Mouse (Mus musculus) ES-E14 (cell line): ENCODE measurements around the gene 0610009B22Rik.

Source experiments
- HCFC1 ChIP-seq: IDR thresholded peaks from 2 replicates; pipeline ENCODE4 v1.6.1; 2012; ENCODE audit warnings: low read length, inconsistent platforms, borderline replicate concordance; ENCODE audit not compliant: insufficient read depth
- MAFK ChIP-seq: IDR thresholded peaks from 2 replicates; pipeline ENCODE4 v1.6.1; 2014; ENCODE audit warnings: mild to moderate bottlenecking, low read depth, low read length, inconsistent platforms; ENCODE audit not compliant: insufficient read depth
- ZC3H11A ChIP-seq: IDR thresholded peaks from 2 replicates; pipeline ENCODE4 v1.6.1; 2012; ENCODE audit warnings: low read depth, mild to moderate bottlenecking, inconsistent platforms, low read length, borderline replicate concordance

GRCm38 (mm10) chr11:51707080-51707479 is 18.4 kb upstream of the 0610009B22Rik start:
- TF ChIP-seq ZC3H11A (no peak), MAFK (no peak), HCFC1 (no peak)
